Mouse (Mus musculus): ENCODE measurements around the gene Stard10. TPM values are rescaled to one million over a fixed set of nuclear protein-coding genes. Genes with fewer than 3 reads are reported as not detected.

The Stard10 gene
- polyA plus RNA-seq, 1 experiment: 10.9 TPM

GRCm38 (mm10) chr7:101327263-101327662, 10.4 kb downstream of the Stard10 start:
- Histone ChIP-seq H3K79me3 (ENCODE audit: low read depth) (no peaks in the 10 kb centered on the region), H3ac (ENCODE audit: control insufficient read depth, insufficient read length, low read depth) (no peak overlapping the region), H3K27me3 (ENCODE audit: control insufficient read depth, insufficient read depth, insufficient read length) (no peaks in the 10 kb centered on the region), H3K79me2 (ENCODE audit: control insufficient read depth, insufficient read depth) (no peaks in the 10 kb centered on the region), H3K4me3 (ENCODE audit: insufficient read depth, poor library complexity, severe bottlenecking) (no peak overlapping the region), H3K36me3 (ENCODE audit: control insufficient read depth, insufficient read depth) (no peaks in the 10 kb centered on the region)
- no peak for TF ChIP-seq MYOD1 (IDR thresholded peaks at IDR 0.05; ENCODE audit: control insufficient read depth, insufficient read length, low read depth)
- no peak for TF ChIP-seq CEBPB (IDR thresholded peaks at IDR 0.05; ENCODE audit: low read depth)
- no peak for TF ChIP-seq USF1 (IDR thresholded peaks at IDR 0.05; ENCODE audit: low read depth)
- TF ChIP-seq MYOG (IDR thresholded peaks at IDR 0.05; ENCODE audit: control insufficient read depth, extremely low read depth, insufficient read length): no peak
- no peak for TF ChIP-seq CTCF (IDR thresholded peaks at IDR 0.05; ENCODE audit: control insufficient read depth, insufficient read depth, insufficient read length)
- TF ChIP-seq FOSL1 (IDR thresholded peaks at IDR 0.05; ENCODE audit: insufficient read depth, low read length, poor library complexity, severe bottlenecking): no peak
- no peak for TF ChIP-seq MAX (IDR thresholded peaks at IDR 0.05)

GRCm38 (mm10) chr7:101327786-101328185, 10.9 kb downstream of the Stard10 start:
- Histone ChIP-seq H3K4me3 (ENCODE audit: insufficient read depth, poor library complexity, severe bottlenecking) (no peak overlapping the region), H3K79me3 (ENCODE audit: low read depth) (no peaks in the 10 kb centered on the region), H3K27me3 (ENCODE audit: control insufficient read depth, insufficient read depth, insufficient read length) (no peaks in the 10 kb centered on the region), H3K36me3 (ENCODE audit: control insufficient read depth, insufficient read depth) (no peaks in the 10 kb centered on the region), H3ac (ENCODE audit: control insufficient read depth, insufficient read length, low read depth) (no peak overlapping the region), H3K79me2 (ENCODE audit: control insufficient read depth, insufficient read depth) (no peaks in the 10 kb centered on the region)
- TF ChIP-seq MAX (IDR thresholded peaks at IDR 0.05) (no peak), CEBPB (IDR thresholded peaks at IDR 0.05; ENCODE audit: low read depth) (no peak), CTCF (IDR thresholded peaks at IDR 0.05; ENCODE audit: control insufficient read depth, insufficient read depth, insufficient read length) (no peak), MYOD1 (IDR thresholded peaks at IDR 0.05; ENCODE audit: control insufficient read depth, insufficient read length, low read depth) (no peak), USF1 (IDR thresholded peaks at IDR 0.05; ENCODE audit: low read depth) (no peak), MYOG (IDR thresholded peaks at IDR 0.05; ENCODE audit: control insufficient read depth, extremely low read depth, insufficient read length) (no peak), FOSL1 (IDR thresholded peaks at IDR 0.05; ENCODE audit: insufficient read depth, low read length, poor library complexity, severe bottlenecking) (no peak)

- H3K79me2 ChIP-seq (ENCODE audit: control insufficient read depth, insufficient read depth): no peaks in the 10 kb centered on the region
- H3K36me3 ChIP-seq (ENCODE audit: control insufficient read depth, insufficient read depth): no peaks in the 10 kb centered on the region
- TF ChIP-seq FOSL1 (IDR thresholded peaks at IDR 0.05; ENCODE audit: insufficient read depth, low read length, poor library complexity, severe bottlenecking) (peak; percentile 26), MYOG (IDR thresholded peaks at IDR 0.05; ENCODE audit: control insufficient read depth, extremely low read depth, insufficient read length) (no peak), USF1 (IDR thresholded peaks at IDR 0.05; ENCODE audit: low read depth) (no peak), MYOD1 (IDR thresholded peaks at IDR 0.05; ENCODE audit: control insufficient read depth, insufficient read length, low read depth) (peak; percentile 59), CEBPB (IDR thresholded peaks at IDR 0.05; ENCODE audit: low read depth) (no peak)
- H3K79me3 ChIP-seq (ENCODE audit: low read depth): no peaks in the 10 kb centered on the region
- no peak overlapping the region for H3K4me3 ChIP-seq (ENCODE audit: insufficient read depth, poor library complexity, severe bottlenecking)
- H3ac ChIP-seq (ENCODE audit: control insufficient read depth, insufficient read length, low read depth): no peak overlapping the region
- no peaks in the 10 kb centered on the region for H3K27me3 ChIP-seq (ENCODE audit: control insufficient read depth, insufficient read depth, insufficient read length)
These were observed 11.8 kb downstream of the Stard10 start for GRCm38 (mm10) chr7:101328621-101329158.

- no peaks in the 10 kb centered on the region for H3K79me3 ChIP-seq (ENCODE audit: low read depth)
- TF ChIP-seq CEBPB (IDR thresholded peaks at IDR 0.05; ENCODE audit: low read depth) (no peak), USF1 (IDR thresholded peaks at IDR 0.05; ENCODE audit: low read depth) (no peak), CTCF (IDR thresholded peaks at IDR 0.05; ENCODE audit: control insufficient read depth, insufficient read depth, insufficient read length) (no peak), MYOD1 (IDR thresholded peaks at IDR 0.05; ENCODE audit: control insufficient read depth, insufficient read length, low read depth) (no peak), FOSL1 (IDR thresholded peaks at IDR 0.05; ENCODE audit: insufficient read depth, low read length, poor library complexity, severe bottlenecking) (no peak), MYOG (IDR thresholded peaks at IDR 0.05; ENCODE audit: control insufficient read depth, extremely low read depth, insufficient read length) (no peak), MAX (IDR thresholded peaks at IDR 0.05) (no peak)
These were observed 12.7 kb downstream of the Stard10 start for GRCm38 (mm10) chr7:101329606-101330005.

GRCm38 (mm10) chr7:101330074-101330840, 13.4 kb downstream of the Stard10 start:
- TF ChIP-seq MYOG (IDR thresholded peaks at IDR 0.05; ENCODE audit: control insufficient read depth, extremely low read depth, insufficient read length): no peak
- no peak overlapping the region for H3K4me3 ChIP-seq (ENCODE audit: insufficient read depth, poor library complexity, severe bottlenecking)
- no peaks in the 10 kb centered on the region for H3K27me3 ChIP-seq (ENCODE audit: control insufficient read depth, insufficient read depth, insufficient read length)
- H3K79me3 ChIP-seq (ENCODE audit: low read depth): no peaks in the 10 kb centered on the region
- H3K36me3 ChIP-seq (ENCODE audit: control insufficient read depth, insufficient read depth): no peaks in the 10 kb centered on the region
- no peaks in the 10 kb centered on the region for H3K79me2 ChIP-seq (ENCODE audit: control insufficient read depth, insufficient read depth)
- no peak overlapping the region for H3ac ChIP-seq (ENCODE audit: control insufficient read depth, insufficient read length, low read depth)

More at GRCm38 (mm10) chr7:101329606-101330005, 12.7 kb downstream of the Stard10 start:
- Histone ChIP-seq H3K79me2 (ENCODE audit: control insufficient read depth, insufficient read depth) (no peaks in the 10 kb centered on the region), H3ac (ENCODE audit: control insufficient read depth, insufficient read length, low read depth) (peak overlapping the region; percentile 10), H3K36me3 (ENCODE audit: control insufficient read depth, insufficient read depth) (no peaks in the 10 kb centered on the region), H3K27me3 (ENCODE audit: control insufficient read depth, insufficient read depth, insufficient read length) (no peaks in the 10 kb centered on the region), H3K4me3 (ENCODE audit: insufficient read depth, poor library complexity, severe bottlenecking) (no peak overlapping the region)

- H3K79me3 ChIP-seq (ENCODE audit: low read depth): no peaks in the 10 kb centered on the region
- no peak overlapping the region for H3ac ChIP-seq (ENCODE audit: control insufficient read depth, insufficient read length, low read depth)
- TF ChIP-seq USF1 (IDR thresholded peaks at IDR 0.05; ENCODE audit: low read depth): no peak
- no peak for TF ChIP-seq MYOG (IDR thresholded peaks at IDR 0.05; ENCODE audit: control insufficient read depth, extremely low read depth, insufficient read length)
- TF ChIP-seq MAX (IDR thresholded peaks at IDR 0.05): peak; percentile 43
- peak; percentile 45 for TF ChIP-seq MYOD1 (IDR thresholded peaks at IDR 0.05; ENCODE audit: control insufficient read depth, insufficient read length, low read depth)
- TF ChIP-seq CTCF (IDR thresholded peaks at IDR 0.05; ENCODE audit: control insufficient read depth, insufficient read depth, insufficient read length): no peak
- no peak for TF ChIP-seq CEBPB (IDR thresholded peaks at IDR 0.05; ENCODE audit: low read depth)
- no peak for TF ChIP-seq FOSL1 (IDR thresholded peaks at IDR 0.05; ENCODE audit: insufficient read depth, low read length, poor library complexity, severe bottlenecking)
- H3K4me3 ChIP-seq (ENCODE audit: insufficient read depth, poor library complexity, severe bottlenecking): no peak overlapping the region
- H3K36me3 ChIP-seq (ENCODE audit: control insufficient read depth, insufficient read depth): no peaks in the 10 kb centered on the region
- no peaks in the 10 kb centered on the region for H3K27me3 ChIP-seq (ENCODE audit: control insufficient read depth, insufficient read depth, insufficient read length)
- H3K79me2 ChIP-seq (ENCODE audit: control insufficient read depth, insufficient read depth): no peaks in the 10 kb centered on the region
These were observed 13.9 kb downstream of the Stard10 start for GRCm38 (mm10) chr7:101330841-101331173.

Measured in C2C12 (cell line).